In genomic region chr5:141910886-141911285, GRCm38 (mm10) we compare ENCODE assay signal across 15 mouse cellular contexts.
DNase-seq lines count a peak whose midpoint lies in the region; ATAC-seq and TF ChIP-seq lines count a peak whose summit lies in the region.
"Had no signal": no experiment of that assay in that cellular context is flagged by ENCODE, and none has a peak within 500 bp of the region (broad histone marks: within the 10 kb centered on the region; RNA-seq: fewer than 3 reads in every experiment).

No protein-coding gene starts in this region.

- H3K27ac ChIP-seq in hindbrain, postnatal 0 days, result no peak overlapping the region
- H3K27ac ChIP-seq in hindbrain, embryonic 10.5 days, result no peak overlapping the region
- H3K27ac ChIP-seq in midbrain, embryonic 14.5 days (replicated peaks; ENCODE audit: low read depth, low read length), result no peak overlapping the region
- no peak overlapping the region for H3K27ac ChIP-seq in midbrain, embryonic 10.5 days (replicated peaks)
- H3K27ac ChIP-seq: hindbrain, embryonic 12.5 days; macrophage had no signal

- WGBS in hindbrain, postnatal 0 days, result 62% methylated on average over 8 of the region's 8 CpGs
- WGBS in hindbrain, embryonic 10.5 days, result 70% methylated on average over 8 of the region's 8 CpGs
- WGBS in midbrain, embryonic 14.5 days, result 60% methylated on average over 8 of the region's 8 CpGs
- WGBS in midbrain, embryonic 10.5 days, result 67% methylated on average over 8 of the region's 8 CpGs

- no peaks in the 10 kb centered on the region for H3K9me3 ChIP-seq in hindbrain, postnatal 0 days (ENCODE audit: low read length)
- no peaks in the 10 kb centered on the region for H3K9me3 ChIP-seq in hindbrain, embryonic 10.5 days
- no peaks in the 10 kb centered on the region for H3K9me3 ChIP-seq in midbrain, embryonic 14.5 days (ENCODE audit: control insufficient read depth, low read length)
- H3K9me3 ChIP-seq in midbrain, embryonic 10.5 days (replicated peaks), result no peaks in the 10 kb centered on the region
- H3K9me3 ChIP-seq: hindbrain, embryonic 12.5 days had no signal

- no peaks in the 10 kb centered on the region for H3K4me1 ChIP-seq in hindbrain, postnatal 0 days (ENCODE audit: insufficient read depth, low read length)
- no peaks in the 10 kb centered on the region for H3K4me1 ChIP-seq in hindbrain, embryonic 10.5 days (replicated peaks)
- no peaks in the 10 kb centered on the region for H3K4me1 ChIP-seq in midbrain, embryonic 14.5 days (ENCODE audit: control insufficient read depth, insufficient read depth, low read length)
- H3K4me1 ChIP-seq in midbrain, embryonic 10.5 days, result no peaks in the 10 kb centered on the region
- H3K4me1 ChIP-seq: hindbrain, embryonic 12.5 days had no signal

- TF ChIP-seq CTCF in hindbrain, postnatal 0 days (IDR thresholded peaks at IDR 0.05; ENCODE audit: low read depth), result peak; percentile 23

- peak; percentile 56 for DNase-seq in adrenal gland, adult 2 months
- DNase-seq in adrenal gland, adult 8-10 months, result no peak
- DNase-seq in hindbrain, postnatal 0 days (ENCODE audit: low spot score), result no peak
- DNase-seq in hindbrain, embryonic 10.5 days (ENCODE audit: low spot score), result no peak
- peak; percentile 42 for DNase-seq in midbrain, embryonic 14.5 days
- DNase-seq in midbrain, embryonic 10.5 days (ENCODE audit: low spot score), result no peak
- peak; percentile 1 for DNase-seq in lung, postnatal 25 days (ENCODE audit: low spot score)
- DNase-seq in urinary bladder, postnatal 36 days (ENCODE audit: low spot score in 2 of 2), result no peak
- DNase-seq: cerebellum, adult 8-10 months; spleen, adult 18-20 months; thymus, adult 2 months had no signal

- no peak overlapping the region for H3K9ac ChIP-seq in hindbrain, postnatal 0 days (replicated peaks; ENCODE audit: low read length)
- H3K9ac ChIP-seq in midbrain, embryonic 14.5 days (replicated peaks; ENCODE audit: low read length), result no peak overlapping the region
- H3K9ac ChIP-seq: hindbrain, embryonic 12.5 days had no signal

- ATAC-seq in hindbrain, postnatal 0 days, result no peak
- ATAC-seq in midbrain, embryonic 14.5 days (ENCODE audit: low FRiP score, low TSS enrichment), result no peak

- H3K4me3 ChIP-seq in hindbrain, postnatal 0 days (ENCODE audit: low read length), result no peak overlapping the region
- no peak overlapping the region for H3K4me3 ChIP-seq in hindbrain, embryonic 10.5 days
- no peak overlapping the region for H3K4me3 ChIP-seq in midbrain, embryonic 14.5 days (replicated peaks; ENCODE audit: low read depth, low read length)
- no peak overlapping the region for H3K4me3 ChIP-seq in midbrain, embryonic 10.5 days
- H3K4me3 ChIP-seq: hindbrain, embryonic 12.5 days; myocyte had no signal

- no peaks in the 10 kb centered on the region for H3K36me3 ChIP-seq in hindbrain, postnatal 0 days (ENCODE audit: insufficient read depth, low read length)
- H3K36me3 ChIP-seq in hindbrain, embryonic 10.5 days, result no peaks in the 10 kb centered on the region
- H3K36me3 ChIP-seq in midbrain, embryonic 14.5 days (ENCODE audit: control insufficient read depth, insufficient read depth, low read length), result no peaks in the 10 kb centered on the region
- no peaks in the 10 kb centered on the region for H3K36me3 ChIP-seq in midbrain, embryonic 10.5 days
- H3K36me3 ChIP-seq: G1E; hindbrain, embryonic 12.5 days had no signal

- no peak overlapping the region for H3K4me2 ChIP-seq in hindbrain, postnatal 0 days (ENCODE audit: low read depth, low read length)
- H3K4me2 ChIP-seq in midbrain, embryonic 14.5 days (ENCODE audit: low read length), result no peak overlapping the region
- H3K4me2 ChIP-seq: hindbrain, embryonic 12.5 days had no signal

- H3K27me3 ChIP-seq in hindbrain, postnatal 0 days (ENCODE audit: insufficient read depth, low read length), result no peaks in the 10 kb centered on the region
- no peaks in the 10 kb centered on the region for H3K27me3 ChIP-seq in hindbrain, embryonic 10.5 days (ENCODE audit: insufficient read depth, poor library complexity, severe bottlenecking)
- no peaks in the 10 kb centered on the region for H3K27me3 ChIP-seq in midbrain, embryonic 14.5 days (ENCODE audit: control insufficient read depth, insufficient read depth, low read length)
- H3K27me3 ChIP-seq in midbrain, embryonic 10.5 days (ENCODE audit: low read depth, poor library complexity, severe bottlenecking), result no peaks in the 10 kb centered on the region
- H3K27me3 ChIP-seq: hindbrain, embryonic 12.5 days had no signal

Comparison
In these comparisons a context has a peak if more than half of its experiments do, and no peak if none do; other contexts are left out.
1. DNase-seq: peak in adrenal gland, adult 2 months (single experiment), midbrain, embryonic 14.5 days (single experiment) and lung, postnatal 25 days (single experiment); none in adrenal gland, adult 8-10 months (single experiment), hindbrain, postnatal 0 days (single experiment), hindbrain, embryonic 10.5 days (single experiment), midbrain, embryonic 10.5 days (single experiment) and urinary bladder, postnatal 36 days (0 of 2).